Mouse (Mus musculus) limb, embryonic 14.5 days (tissue): Measurements from ENCODE around the gene Traf5. TPM values are rescaled to one million over a fixed set of nuclear protein-coding genes. Genes with fewer than 3 reads are reported as not detected.

Experiments
- ATAC-seq: fragments of 200-750 bp; cut with Nextera tagmentation; 2 replicates; pipeline ENCODE4 v1.8.0; 2017; ENCODE audit warnings: low read depth, moderate number of reproducible peaks, moderate TSS enrichment; ENCODE audit not compliant: low FRiP score
- DNase-seq: peaks from one replicate; pipeline ENCODE4 v3.0.0-alpha.2; 2015; ENCODE audit warnings: low spot score
- H3K27ac ChIP-seq: fragments of 300-500 bp; sonication (generic); replicated peaks from 2 replicates; pipeline ENCODE4 v1.5.1; 2014; ENCODE audit warnings: low read depth, mild to moderate bottlenecking, low read length, moderate library complexity, mixed read lengths
- H3K27me3 ChIP-seq: fragments of 300-500 bp; sonication (generic); 2 replicates; pipeline ENCODE4 v1.6.1; 2014; ENCODE audit warnings: low read length, mixed read lengths; ENCODE audit not compliant: control insufficient read depth, insufficient read depth
- H3K36me3 ChIP-seq: fragments of 300-500 bp; sonication (generic); 2 replicates; pipeline ENCODE4 v1.6.1; 2014; ENCODE audit warnings: mild to moderate bottlenecking, low read length, moderate library complexity, mixed read lengths; ENCODE audit not compliant: control insufficient read depth, insufficient read depth
- H3K4me1 ChIP-seq: fragments of 300-500 bp; sonication (generic); 2 replicates; pipeline ENCODE4 v1.6.1; 2014; ENCODE audit warnings: antibody characterized with exemption, low read length, mixed read lengths; ENCODE audit not compliant: control insufficient read depth, insufficient read depth
- H3K4me2 ChIP-seq: fragments of 300-500 bp; sonication (generic); replicated peaks from 2 replicates; pipeline ENCODE4 v1.6.1; 2014; ENCODE audit warnings: low read depth, mild to moderate bottlenecking, low read length, moderate library complexity; ENCODE audit not compliant: severe bottlenecking
- H3K4me3 ChIP-seq: fragments of 300-500 bp; sonication (generic); replicated peaks from 2 replicates; pipeline ENCODE4 v1.5.1; 2014; ENCODE audit warnings: low read length
- H3K9ac ChIP-seq: fragments of 300-500 bp; sonication (generic); 2 replicates; pipeline ENCODE4 v1.6.1; 2014; ENCODE audit warnings: mild to moderate bottlenecking, low read depth, low read length, moderate library complexity; ENCODE audit not compliant: severe bottlenecking
- H3K9me3 ChIP-seq: fragments of 300-500 bp; sonication (generic); 2 replicates; pipeline ENCODE4 v1.6.1; 2016; ENCODE audit warnings: low read length; ENCODE audit not compliant: control insufficient read depth
- POLR2A ChIP-seq: fragments of 200-500 bp; IDR thresholded peaks from 2 replicates; pipeline ENCODE4 v1.8.0; 2012; ENCODE audit warnings: inconsistent platforms, mild to moderate bottlenecking, moderate library complexity, borderline replicate concordance; ENCODE audit not compliant: insufficient read depth, insufficient read length; ENCODE audit errors: extremely low read depth
- WGBS: fragments of 180-500 bp; shearing (Covaris S2); extraction: QIAGEN DNeasy Blood & Tissue Kit; methylation state at CpG from one replicate; pipeline ENCODE4 v1.1.7; 2014; 5-methylcytosine and 5-hydroxymethylcytosine counted together
- polyA plus RNA-seq, 2 experiments: library from polyadenylated mRNA; depleted of rRNA in 1 of 2; stranded (reverse) in 1 of 2; unstranded in 1 of 2; fragments of >200 nt; fragmentation: Nextera tagmentation in 1 of 2; extraction: Ambion mirVana in 1 of 2; gene quantifications; 2 replicates each; pipeline versions ENCODE4 v1.2.1 to v1.2.3; 2012 to 2014

Gene Traf5
- polyA plus RNA-seq, 2 experiments: 19.1 to 21.0 TPM

DNA sequence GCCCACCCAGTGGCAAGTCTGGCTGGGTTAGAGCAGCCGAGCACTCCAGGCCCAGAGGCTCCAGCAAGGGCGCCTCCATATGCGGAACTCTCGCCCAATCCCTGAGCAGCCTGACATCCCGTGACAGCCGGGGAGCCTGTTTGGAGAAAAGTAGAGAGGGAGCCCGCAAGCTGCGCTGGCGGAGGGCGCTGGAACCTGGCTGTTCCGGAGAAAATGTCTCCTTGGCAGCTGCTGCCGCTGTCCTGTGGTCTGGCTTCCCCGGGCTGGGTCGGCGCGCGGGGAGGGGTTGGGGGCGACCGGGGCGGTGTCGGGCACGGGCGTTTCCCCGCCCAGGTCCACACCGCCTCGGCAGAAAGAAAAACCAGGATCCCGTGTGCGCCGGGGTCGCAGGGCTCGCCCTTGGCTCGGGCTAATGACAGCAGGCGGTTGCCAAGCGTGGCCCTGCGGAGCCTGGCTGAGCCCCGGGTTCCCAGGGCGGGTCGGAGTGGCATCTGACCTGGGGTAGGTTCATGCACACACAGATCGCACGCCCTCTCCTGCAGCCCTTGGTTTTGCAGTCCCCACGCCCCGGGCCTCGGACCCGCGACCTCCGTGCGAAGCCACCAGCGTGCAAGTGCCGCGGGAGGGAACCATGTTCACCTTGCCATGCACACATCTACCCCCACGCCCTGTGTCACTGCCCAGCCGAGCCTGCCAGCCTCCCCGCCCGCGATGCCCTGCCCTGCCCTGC, 44.4 kb upstream of the Traf5 start:
- ATAC-seq (peak; percentile 87), DNase-seq (peak; percentile 89)
- H3K4me2 ChIP-seq: peak overlapping the region; percentile 85
- peak overlapping the region; percentile 99 for H3K27ac ChIP-seq
- peak overlapping the region; percentile 93 for H3K9ac ChIP-seq
- peak overlapping the region; percentile 83 for H3K4me3 ChIP-seq
- H3K4me1 ChIP-seq: peaks cover 7% of the 10 kb centered on the region; the same call in 1 of the 2 replicates
- H3K36me3 ChIP-seq: 0 out of 2 replicates have a peak, but pooled peaks cover 9% of the 10 kb centered on the region
- H3K27me3 ChIP-seq: no peaks in the 10 kb centered on the region
- no peaks in the 10 kb centered on the region for H3K9me3 ChIP-seq
- 0 out of 2 replicates have a peak, but pooled peaks have one; percentile 35 for TF ChIP-seq POLR2A
- WGBS: 1% methylated on average over 39 of the region's 55 CpGs

DNA sequence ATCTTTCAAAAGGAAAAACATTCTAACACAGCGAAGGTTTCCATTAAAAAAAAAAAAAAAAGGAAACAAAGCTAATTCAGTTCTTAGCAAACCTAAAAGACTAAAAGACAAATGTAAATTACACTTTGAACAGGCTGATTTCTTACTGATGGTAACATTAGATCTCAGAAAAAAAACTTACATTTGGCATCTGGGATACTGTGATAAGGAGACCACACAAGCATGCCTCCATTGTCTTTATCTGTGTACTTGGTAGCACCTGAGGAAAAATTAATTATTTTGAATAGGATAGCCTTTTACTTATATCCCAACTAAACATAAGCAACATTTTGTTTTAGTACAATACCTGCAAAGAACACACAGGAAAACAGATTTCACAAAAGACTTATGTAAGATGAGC, 37.8 kb upstream of the Traf5 start:
- TF ChIP-seq POLR2A: no peak
- Histone ChIP-seq H3K36me3 (peaks cover 42% of the 10 kb centered on the region), H3K27me3 (no peaks in the 10 kb centered on the region), H3K4me1 (no peaks in the 10 kb centered on the region), H3K9me3 (no peaks in the 10 kb centered on the region), H3K4me2 (no peak overlapping the region), H3K27ac (no peak overlapping the region), H3K4me3 (no peak overlapping the region), H3K9ac (no peak overlapping the region)
- DNase-seq (no peak), ATAC-seq (no peak)
- WGBS: 84% methylated on average over 1 of the region's 1 CpGs

DNA sequence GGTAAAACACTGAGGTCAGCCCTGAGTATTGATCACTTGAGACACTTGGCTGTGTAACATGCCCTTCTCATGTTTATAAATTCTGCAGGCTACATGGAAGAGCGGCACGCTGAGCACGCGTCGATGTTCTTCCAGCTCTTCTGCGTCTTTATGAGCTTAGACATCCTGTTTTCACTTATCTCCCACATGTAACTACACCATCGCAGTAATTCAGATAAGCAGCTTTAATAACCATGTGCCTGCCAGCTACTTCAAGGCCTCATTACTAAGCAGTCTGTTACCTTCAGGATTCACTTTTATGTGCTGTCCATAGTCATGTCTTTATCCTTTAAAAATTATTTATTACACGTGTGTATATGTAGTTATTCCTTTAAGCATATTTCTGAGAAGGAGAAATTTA, 36.0 kb upstream of the Traf5 start:
- WGBS: 77% methylated on average over 8 of the region's 8 CpGs
- DNase-seq (no peak), ATAC-seq (no peak)
- no peak for TF ChIP-seq POLR2A
- H3K4me2 ChIP-seq: no peak overlapping the region
- no peaks in the 10 kb centered on the region for H3K4me1 ChIP-seq
- H3K4me3 ChIP-seq: no peak overlapping the region
- H3K27ac ChIP-seq: no peak overlapping the region
- H3K36me3 ChIP-seq: peaks cover 54% of the 10 kb centered on the region
- no peak overlapping the region for H3K9ac ChIP-seq
- no peaks in the 10 kb centered on the region for H3K9me3 ChIP-seq
- H3K27me3 ChIP-seq: no peaks in the 10 kb centered on the region

DNA sequence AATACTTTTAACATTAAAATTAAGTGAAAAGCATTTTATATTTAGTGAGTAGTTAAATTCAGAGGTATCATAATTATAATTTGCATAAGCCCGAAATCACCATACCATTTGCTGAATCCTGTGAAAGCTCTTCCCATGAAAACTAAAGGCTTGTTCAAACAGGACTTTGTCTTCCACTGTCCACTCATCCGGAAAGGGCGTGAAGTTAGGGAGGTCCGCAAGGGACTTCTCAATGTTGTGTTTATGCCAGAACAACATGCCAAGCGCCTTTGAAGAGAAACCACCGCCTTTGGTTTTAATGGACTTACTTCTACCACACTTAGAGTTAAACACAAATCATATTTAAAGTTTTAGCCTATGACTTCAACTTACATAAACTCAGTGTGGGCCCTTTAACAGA, 33.4 kb upstream of the Traf5 start:
- 95% methylated on average over 6 of the region's 6 CpGs for WGBS
- no peak overlapping the region for H3K27ac ChIP-seq
- no peak overlapping the region for H3K4me3 ChIP-seq
- H3K27me3 ChIP-seq: no peaks in the 10 kb centered on the region
- ATAC-seq (no peak), DNase-seq (no peak)
- no peak for TF ChIP-seq POLR2A
- H3K4me2 ChIP-seq: no peak overlapping the region
- no peak overlapping the region for H3K9ac ChIP-seq
- H3K4me1 ChIP-seq: no peaks in the 10 kb centered on the region
- no peaks in the 10 kb centered on the region for H3K9me3 ChIP-seq
- peaks cover 71% of the 10 kb centered on the region for H3K36me3 ChIP-seq

DNA sequence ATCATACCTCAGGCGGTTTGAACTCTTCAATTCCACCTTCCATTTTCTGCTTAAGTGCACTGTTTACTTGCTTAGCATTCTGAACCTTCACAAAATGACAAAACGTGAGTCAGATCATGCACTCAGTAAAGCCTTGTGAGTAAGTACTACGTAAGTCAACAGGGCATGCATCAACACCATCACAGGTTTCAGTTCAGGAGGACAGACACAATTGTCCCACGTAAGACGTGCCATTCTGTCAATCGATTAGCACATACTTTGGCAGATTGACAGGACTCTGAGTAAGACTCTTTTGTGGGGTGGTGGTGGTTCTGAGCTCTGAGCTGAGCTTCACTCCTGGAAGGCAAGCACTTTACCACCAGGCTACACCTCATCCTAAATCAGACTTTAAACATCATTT, 23.9 kb upstream of the Traf5 start:
- ATAC-seq (no peak), DNase-seq (no peak)
- H3K9ac ChIP-seq: no peak overlapping the region
- H3K4me1 ChIP-seq: no peaks in the 10 kb centered on the region
- 92% methylated on average over 6 of the region's 6 CpGs for WGBS
- H3K9me3 ChIP-seq: no peaks in the 10 kb centered on the region
- no peak overlapping the region for H3K4me2 ChIP-seq
- no peak for TF ChIP-seq POLR2A
- no peak overlapping the region for H3K4me3 ChIP-seq
- no peak overlapping the region for H3K27ac ChIP-seq
- no peaks in the 10 kb centered on the region for H3K27me3 ChIP-seq
- peaks cover 72% of the 10 kb centered on the region for H3K36me3 ChIP-seq
